Mouse (Mus musculus) liver, adult 2 months (tissue): ENCODE measurements around the gene Depdc5. TPM values are rescaled to one million over a fixed set of nuclear protein-coding genes. Genes with fewer than 3 reads are reported as not detected.

ENCODE experiments used
- DNase-seq: peaks from one replicate; pipeline ENCODE4 v3.0.0-alpha.2; 2011; ENCODE audit warnings: low read depth, low spot score; ENCODE audit errors: extremely low read depth
- H3K27ac ChIP-seq: fragments of 200-500 bp; replicated peaks from 2 replicates; pipeline ENCODE4 v1.5.1; 2012; ENCODE audit warnings: low read depth, mild to moderate bottlenecking, control low read depth, inconsistent platforms, low read length; ENCODE audit not compliant: insufficient read depth
- H3K27me3 ChIP-seq: fragments of 200-500 bp; 2 replicates; pipeline ENCODE4 v1.6.1; 2012; ENCODE audit warnings: mild to moderate bottlenecking, moderate library complexity, low read length, inconsistent platforms; ENCODE audit not compliant: control insufficient read depth, insufficient read depth
- H3K36me3 ChIP-seq: fragments of 200-500 bp; 2 replicates; pipeline ENCODE4 v1.6.1; 2012; ENCODE audit warnings: low read length, inconsistent platforms; ENCODE audit not compliant: control insufficient read depth, insufficient read depth
- H3K4me1 ChIP-seq: fragments of 200-500 bp; 2 replicates; pipeline ENCODE4 v1.6.1; 2011; ENCODE audit warnings: low read length; ENCODE audit not compliant: control insufficient read depth, insufficient read depth
- H3K4me3 ChIP-seq: fragments of 200-500 bp; 2 replicates; pipeline ENCODE4 v1.5.1; 2011; ENCODE audit warnings: low read depth, mild to moderate bottlenecking, control low read depth, low read length, moderate library complexity; ENCODE audit not compliant: insufficient read depth
- H3K79me2 ChIP-seq: fragments of 200-500 bp; 2 replicates; pipeline ENCODE4 v1.6.1; 2012; ENCODE audit warnings: inconsistent platforms, mild to moderate bottlenecking, low read length, moderate library complexity; ENCODE audit not compliant: control insufficient read depth, insufficient read depth
- H3K9ac ChIP-seq: fragments of 200-500 bp; 2 replicates; pipeline ENCODE4 v1.6.1; 2012; ENCODE audit warnings: low read depth, mild to moderate bottlenecking, control low read depth, inconsistent platforms, low read length
- CTCF ChIP-seq: fragments of 200-500 bp; IDR thresholded peaks from 2 replicates; pipeline ENCODE4 v1.5.1; 2011; ENCODE audit warnings: low read depth, low read length, control low read depth
- POLR2A ChIP-seq: fragments of 200-500 bp; IDR thresholded peaks from 2 replicates; pipeline ENCODE4 v1.6.1; 2011; ENCODE audit warnings: low read length, control low read depth; ENCODE audit not compliant: insufficient read depth; ENCODE audit errors: extremely low read depth
- WGBS: fragments of 180-500 bp; shearing (Covaris S2); methylation state at CpG from one replicate; pipeline ENCODE4 v1.1.7; 2018; 5-methylcytosine and 5-hydroxymethylcytosine counted together
- polyA plus RNA-seq: library from polyadenylated mRNA; depleted of rRNA; stranded (reverse); fragments of >200 nt; gene quantifications from 2 replicates; pipeline ENCODE4 v1.2.3, GENCODE M21; 2012
- total RNA-seq: library from RNA; depleted of rRNA; stranded (reverse); fragments of >200 nt; gene quantifications from 2 replicates; pipeline ENCODE4 v1.2.3, GENCODE M21; 2014

Depdc5 gene
- total and polyA plus RNA-seq, 2 experiments: 8.2 to 8.7 TPM

GRCm38 (mm10) chr5:33019426-33019821, 155.9 kb downstream of the Depdc5 start:
- Histone ChIP-seq H3K4me1 (peaks cover 6% of the 10 kb centered on the region; the same call in 1 of the 2 replicates), H3K27ac (peak overlapping the region; percentile 87), H3K27me3 (no peaks in the 10 kb centered on the region), H3K36me3 (no peaks in the 10 kb centered on the region), H3K4me3 (peak overlapping the region; percentile 78), H3K9ac (peak overlapping the region; percentile 97), H3K79me2 (no peaks in the 10 kb centered on the region; the same call in 1 of the 2 replicates)
- no peak for DNase-seq
- WGBS: 3% methylated on average over 12 of the region's 12 CpGs
- TF ChIP-seq CTCF: no peak
- TF ChIP-seq POLR2A: no peak

DNA sequence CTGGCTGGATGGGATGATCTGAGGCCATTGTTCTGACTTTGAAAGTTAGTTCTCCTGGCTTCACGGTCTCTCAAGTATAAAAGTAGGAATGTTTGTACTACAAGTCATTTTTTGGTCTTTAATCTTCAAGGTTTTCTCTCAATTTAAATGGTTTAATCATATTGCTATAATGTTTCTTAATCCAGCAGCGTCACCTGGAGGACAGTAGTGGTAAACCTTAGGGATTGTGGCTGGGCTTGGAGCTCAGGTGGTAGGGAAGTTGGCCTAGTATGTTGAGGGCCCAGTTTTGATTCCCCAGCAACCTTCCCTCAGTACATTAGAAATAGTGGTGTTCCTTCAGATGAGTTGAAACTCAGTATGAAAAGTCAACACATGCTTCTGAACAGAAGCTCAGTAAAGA, 158.1 kb downstream of the Depdc5 start:
- peak; percentile 51 for TF ChIP-seq CTCF
- no peak for TF ChIP-seq POLR2A
- Histone ChIP-seq H3K79me2 (no peaks in the 10 kb centered on the region; the same call in 1 of the 2 replicates), H3K4me1 (peaks cover 10% of the 10 kb centered on the region), H3K27ac (no peak overlapping the region), H3K9ac (no peak overlapping the region), H3K4me3 (no peak overlapping the region), H3K27me3 (no peaks in the 10 kb centered on the region), H3K36me3 (peaks cover 4% of the 10 kb centered on the region; the same call in 1 of the 2 replicates)
- no peak for DNase-seq
- WGBS: 75% methylated on average over 2 of the region's 2 CpGs

- Histone ChIP-seq H3K9ac (no peak overlapping the region), H3K4me3 (no peak overlapping the region), H3K27ac (0 out of 2 replicates have a peak overlapping the region, but pooled peaks have one; percentile 14), H3K79me2 (no peaks in the 10 kb centered on the region; the same call in 1 of the 2 replicates), H3K4me1 (peaks cover 10% of the 10 kb centered on the region), H3K27me3 (no peaks in the 10 kb centered on the region), H3K36me3 (peaks cover 7% of the 10 kb centered on the region; the same call in 1 of the 2 replicates)
- TF ChIP-seq POLR2A (no peak), CTCF (no peak)
- 85% methylated on average over 4 of the region's 4 CpGs for WGBS
- no peak for DNase-seq
These were observed 159.8 kb downstream of the Depdc5 start for GRCm38 (mm10) chr5:33023337-33023736.

DNA sequence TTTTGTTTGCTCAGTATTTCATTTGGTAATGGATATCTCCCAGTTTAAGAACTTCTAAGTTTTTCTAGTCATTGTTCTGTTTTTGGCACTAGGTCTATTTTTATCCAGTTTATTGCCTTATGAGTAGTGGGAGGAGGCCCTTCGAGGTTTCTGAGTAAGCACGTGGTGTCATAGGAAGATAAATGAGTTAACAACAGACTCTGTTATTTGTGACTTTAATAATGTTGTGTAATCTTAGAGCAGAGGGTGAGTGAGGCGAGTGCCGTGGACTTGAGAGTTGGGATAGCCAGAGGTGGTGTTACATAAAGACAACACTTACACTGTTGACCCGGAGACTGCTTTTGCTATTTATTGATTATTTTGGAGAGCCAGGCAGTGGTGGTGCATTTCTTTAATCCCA, 161.0 kb downstream of the Depdc5 start:
- TF ChIP-seq CTCF (no peak), POLR2A (no peak)
- peaks cover 10% of the 10 kb centered on the region for H3K4me1 ChIP-seq
- no peaks in the 10 kb centered on the region; the same call in 1 of the 2 replicates for H3K79me2 ChIP-seq
- DNase-seq: peak; percentile 85
- H3K9ac ChIP-seq: no peak overlapping the region
- no peaks in the 10 kb centered on the region for H3K27me3 ChIP-seq
- H3K4me3 ChIP-seq: no peak overlapping the region
- peak overlapping the region; percentile 57 for H3K27ac ChIP-seq
- 4% methylated on average over 5 of the region's 5 CpGs for WGBS
- peaks cover 7% of the 10 kb centered on the region; the same call in 1 of the 2 replicates for H3K36me3 ChIP-seq

DNA sequence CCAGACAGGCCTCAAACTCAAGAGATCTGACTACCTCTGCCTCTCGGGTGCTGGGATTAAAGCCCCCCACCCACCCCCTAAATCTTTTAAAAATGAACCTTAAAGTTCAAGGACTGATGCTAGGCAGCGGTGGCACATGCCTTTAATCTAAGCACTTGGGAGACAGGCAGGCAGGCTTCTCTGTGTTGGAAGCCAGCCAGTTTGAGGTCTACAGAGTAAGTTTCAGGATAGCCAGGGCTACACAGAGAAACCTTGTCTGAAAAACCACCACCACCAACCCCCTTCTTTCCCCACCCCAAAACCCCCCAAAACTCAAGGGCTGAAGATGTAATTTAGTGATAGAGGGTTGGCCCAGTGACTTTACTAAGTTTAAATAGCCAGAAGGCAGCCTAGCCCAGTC, 165.2 kb downstream of the Depdc5 start:
- no peak overlapping the region for H3K9ac ChIP-seq
- no peak for TF ChIP-seq POLR2A
- TF ChIP-seq CTCF: no peak

DNA sequence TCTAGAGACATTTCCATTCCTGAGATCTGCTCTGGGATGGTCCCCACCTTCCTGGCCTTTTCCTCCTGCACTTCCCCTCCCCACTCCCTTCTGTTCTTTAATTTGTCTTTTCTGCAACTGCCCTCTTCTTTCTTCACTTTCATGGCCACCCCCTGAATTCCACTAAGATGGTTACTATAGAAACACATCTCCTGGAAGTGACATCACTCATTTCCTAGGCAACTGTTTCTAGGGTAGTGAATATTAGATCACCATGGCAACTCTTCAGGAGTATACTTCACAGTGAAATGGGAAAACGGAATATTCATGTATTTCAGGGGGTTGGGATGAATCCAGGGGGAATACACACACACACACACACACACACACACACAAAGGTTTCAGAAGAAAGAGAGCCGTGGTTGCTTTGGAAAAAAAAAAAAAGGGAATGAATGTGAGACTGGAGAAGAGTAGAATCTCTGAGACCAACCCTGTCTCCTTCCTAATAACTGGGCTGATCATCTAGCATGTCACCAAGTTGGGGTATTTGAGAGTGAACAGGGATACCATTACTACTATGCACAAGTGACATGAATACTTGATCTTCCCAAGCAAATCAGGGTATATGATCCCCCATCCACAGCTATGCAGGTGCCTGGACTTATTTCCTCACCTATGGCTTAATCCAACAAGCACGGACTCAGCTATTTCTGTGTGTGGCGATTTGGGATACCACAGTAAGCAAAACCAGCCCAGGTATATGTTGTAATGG, 167.1 kb downstream of the Depdc5 start:
- no peaks in the 10 kb centered on the region for H3K79me2 ChIP-seq
- H3K36me3 ChIP-seq: peaks cover 7% of the 10 kb centered on the region; the same call in 1 of the 2 replicates
- no peak overlapping the region for H3K27ac ChIP-seq
- H3K27me3 ChIP-seq: no peaks in the 10 kb centered on the region
- H3K4me1 ChIP-seq: no peaks in the 10 kb centered on the region
- no peak for DNase-seq
- 74% methylated on average over 4 of the region's 4 CpGs for WGBS
- TF ChIP-seq POLR2A (no peak), CTCF (no peak)
- no peak overlapping the region for H3K4me3 ChIP-seq
- H3K9ac ChIP-seq: no peak overlapping the region

More for the DNA sequence above, 165.2 kb downstream of the Depdc5 start:
- no peak overlapping the region for H3K4me3 ChIP-seq
- H3K4me1 ChIP-seq: peaks cover 8% of the 10 kb centered on the region
- 89% methylated on average over 2 of the region's 2 CpGs for WGBS
- DNase-seq: no peak
- peaks cover 7% of the 10 kb centered on the region; the same call in 1 of the 2 replicates for H3K36me3 ChIP-seq
- H3K27me3 ChIP-seq: no peaks in the 10 kb centered on the region
- H3K27ac ChIP-seq: no peak overlapping the region
- H3K79me2 ChIP-seq: no peaks in the 10 kb centered on the region; the same call in 1 of the 2 replicates
